Mouse (Mus musculus): Measurements from ENCODE around the gene Fank1.

The Fank1 gene

DNA sequence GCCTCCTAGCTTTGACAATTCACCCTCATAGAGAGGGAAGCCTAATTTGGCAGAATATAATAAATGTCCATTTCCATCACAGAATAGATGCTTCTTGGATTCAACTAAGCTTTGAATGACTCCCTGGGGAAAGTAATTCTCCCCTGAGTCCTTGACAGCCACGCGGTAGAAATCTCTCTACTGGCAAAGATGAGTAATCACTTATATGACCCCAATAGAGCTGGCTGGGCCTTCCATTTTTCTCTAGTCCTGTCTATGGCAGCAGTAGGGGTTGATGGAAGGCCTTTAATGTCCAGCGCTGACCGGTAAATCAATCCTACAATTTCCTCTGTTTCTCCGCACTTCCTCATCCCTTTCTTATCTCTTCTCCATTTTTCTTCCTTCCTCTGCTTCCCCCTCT, 1.5 kb upstream of the Fank1 start:
- no peak for DNase-seq

DNA sequence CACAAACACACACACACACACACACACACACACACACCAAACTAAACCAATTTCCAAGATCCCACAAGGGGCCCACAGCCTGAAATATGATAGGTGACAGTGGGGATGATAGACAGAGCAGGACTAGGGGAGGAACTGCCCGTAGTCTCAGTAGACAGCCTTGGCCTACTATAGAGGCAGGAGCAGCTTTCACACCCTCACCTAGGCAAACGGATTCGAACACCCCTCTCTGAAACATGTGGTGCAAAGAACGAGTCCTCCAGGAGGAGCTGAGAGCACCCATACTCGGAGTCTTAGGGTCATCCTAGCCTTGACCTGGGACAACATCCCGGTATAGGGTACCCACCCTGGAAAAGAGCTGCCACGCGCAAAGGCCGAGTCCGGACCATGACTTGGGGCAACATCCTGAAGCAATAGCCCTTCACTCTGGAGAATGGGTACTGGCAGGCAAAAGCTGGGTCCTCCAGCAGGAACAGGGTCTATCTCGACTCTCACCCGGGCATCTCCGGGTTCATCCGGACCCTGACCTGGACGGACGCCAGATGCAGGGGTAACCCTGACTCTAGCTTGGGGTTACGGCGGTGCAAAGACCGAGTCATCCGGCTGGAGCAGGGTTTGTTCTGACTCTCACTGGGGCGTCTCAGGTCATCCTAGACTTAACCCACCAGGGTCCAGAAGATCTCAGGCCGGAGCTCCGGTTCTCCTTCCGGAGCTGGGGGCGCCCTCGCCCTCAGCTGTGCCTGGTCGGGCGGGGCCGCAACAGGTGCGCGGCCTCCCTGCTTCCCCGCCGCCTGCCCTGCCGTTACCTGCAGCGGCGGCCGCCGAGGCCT, 650 bp upstream of the Fank1 start:
- no peak for DNase-seq

DNA sequence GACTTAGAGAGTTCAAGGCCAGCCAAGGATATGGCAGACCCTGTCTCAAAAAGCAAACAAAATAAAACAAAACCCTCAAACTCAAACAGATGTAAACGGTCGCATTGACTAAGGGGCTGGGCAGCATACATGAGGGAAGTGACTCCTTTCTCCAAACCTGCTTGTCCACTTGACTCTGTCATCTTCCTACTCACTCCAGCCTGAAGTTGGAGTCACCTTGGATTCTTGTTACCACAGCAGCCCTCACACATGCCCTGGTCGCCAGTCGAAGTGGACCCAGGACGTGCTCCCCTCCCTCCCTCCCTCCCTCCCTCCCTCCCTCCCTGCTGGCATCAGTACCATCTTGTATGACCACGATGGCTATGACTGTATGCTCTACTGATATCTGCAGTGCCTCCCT, 4.9 kb downstream of the Fank1 start:
- no peak for DNase-seq

DNA sequence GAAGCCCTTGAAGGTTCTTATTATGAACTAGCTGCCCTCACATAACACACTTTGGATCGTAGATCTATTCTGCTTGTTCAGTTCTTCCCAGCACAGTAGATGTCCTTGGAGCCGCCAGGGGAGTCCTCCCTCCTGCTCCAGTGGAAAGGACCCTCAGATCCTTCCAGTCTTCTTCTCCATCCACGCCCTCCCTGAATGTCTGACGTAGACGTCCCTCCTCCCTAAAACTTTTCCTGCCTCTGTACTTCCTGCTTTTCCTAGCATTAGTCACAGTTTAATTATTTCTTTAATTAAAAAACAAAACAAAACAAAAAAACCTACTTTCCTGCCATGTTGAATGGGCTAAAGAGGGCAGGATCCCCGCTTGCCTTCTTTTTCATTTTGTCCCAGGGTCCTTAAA, 5.3 kb downstream of the Fank1 start:
- DNase-seq, result no peak

DNA sequence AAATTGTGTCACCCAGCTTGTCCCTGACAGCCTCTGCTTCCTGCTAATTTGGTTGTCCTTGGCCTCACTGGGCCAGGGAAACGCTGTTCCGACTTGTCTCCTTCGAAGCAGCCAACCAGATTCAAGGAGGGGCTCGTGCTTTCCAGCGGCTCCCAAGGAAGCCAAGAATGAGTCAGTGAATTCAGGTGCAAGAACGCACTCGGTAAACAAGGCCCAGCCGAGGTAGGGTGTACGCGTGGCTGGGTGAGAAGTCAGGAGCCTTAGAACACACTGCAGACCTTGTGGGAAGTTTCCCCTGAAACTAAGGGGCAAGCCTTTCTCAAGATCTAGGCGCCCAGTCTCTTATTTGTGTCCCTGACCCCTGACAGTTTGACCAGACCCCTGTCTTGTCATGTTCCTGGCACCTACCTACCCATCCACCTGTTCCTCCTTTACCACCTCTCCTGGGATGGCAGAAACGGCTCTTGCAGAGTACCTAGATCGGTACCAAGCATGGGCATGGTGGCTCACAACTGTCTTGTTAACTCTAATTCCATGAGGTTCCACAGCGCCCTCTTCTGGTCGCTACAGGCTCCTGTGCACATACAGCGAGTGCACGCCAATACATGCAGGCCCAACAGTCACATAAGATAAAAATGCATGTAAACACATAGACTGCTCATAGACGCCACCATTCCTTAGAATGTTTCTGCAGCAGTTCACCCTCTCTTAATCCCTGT, 6.2 kb downstream of the Fank1 start, which contains the start of gene Dhx32:
Gene Dhx32, minus strand, starts transcription at position 10 of the 719 bp plus-strand sequence.
- DNase-seq, result peak; percentile 45 to 46

DNA sequence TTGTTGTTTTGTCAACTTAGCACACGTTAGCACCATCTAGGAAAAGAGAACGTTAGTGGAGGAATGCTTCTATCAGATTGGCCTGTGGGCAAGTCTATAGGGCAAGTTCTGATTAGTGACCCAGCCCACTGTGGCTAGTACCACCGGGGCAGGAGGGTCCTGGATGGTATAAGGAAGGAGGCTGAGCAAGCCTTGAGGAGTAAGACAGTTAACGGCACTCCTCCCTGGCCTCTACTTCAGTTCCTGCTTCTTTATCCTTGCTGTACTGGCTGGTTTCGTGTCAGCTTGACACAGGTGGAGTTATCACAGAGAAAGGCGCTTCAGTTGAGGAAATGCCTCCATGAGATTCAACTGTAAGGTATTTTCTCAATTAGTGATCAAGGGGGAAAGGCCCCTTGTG, 10.9 kb downstream of the Fank1 start:
- DNase-seq, result no peak

DNA sequence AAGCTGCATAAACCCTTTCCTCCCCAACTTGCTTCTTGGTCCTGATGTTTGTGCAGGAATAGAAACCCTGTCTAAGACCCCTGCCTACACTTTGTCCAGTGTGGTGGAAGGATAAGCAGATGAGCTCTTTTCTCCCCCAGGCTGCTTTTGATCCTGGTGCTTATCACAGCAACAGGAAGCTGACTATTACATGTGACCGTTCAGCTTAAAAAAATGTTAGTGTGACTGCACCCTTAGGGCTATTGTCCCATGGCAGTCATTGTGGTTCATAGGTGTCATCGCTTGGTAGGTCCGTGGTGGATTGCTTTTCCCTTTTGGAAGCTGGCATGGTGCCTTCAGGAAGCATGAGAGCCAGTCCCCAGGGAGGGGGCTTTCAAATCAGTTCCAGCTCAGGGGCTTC, 11.5 kb downstream of the Fank1 start:
- DNase-seq, result no peak

DNA sequence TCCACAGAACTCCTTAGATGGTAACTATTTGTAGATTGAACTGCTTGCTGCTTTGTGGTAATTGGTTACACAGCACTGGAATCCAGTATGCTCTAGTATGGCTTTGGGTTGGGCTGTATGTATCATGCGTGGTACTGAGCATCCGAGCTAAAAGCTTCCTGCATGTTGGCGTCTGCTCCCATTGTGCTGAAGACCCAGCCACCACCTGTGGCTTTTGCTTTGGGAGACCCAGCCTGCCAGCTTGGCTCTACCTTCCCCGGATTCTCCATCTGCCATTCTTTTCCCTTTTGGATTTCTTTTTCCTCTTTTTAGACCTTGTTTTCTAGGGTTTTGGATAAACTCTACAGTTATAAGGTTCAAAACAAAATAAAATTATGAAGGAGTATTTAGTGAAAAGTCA, 13.5 kb downstream of the Fank1 start:
- DNase-seq, result no peak

DNA sequence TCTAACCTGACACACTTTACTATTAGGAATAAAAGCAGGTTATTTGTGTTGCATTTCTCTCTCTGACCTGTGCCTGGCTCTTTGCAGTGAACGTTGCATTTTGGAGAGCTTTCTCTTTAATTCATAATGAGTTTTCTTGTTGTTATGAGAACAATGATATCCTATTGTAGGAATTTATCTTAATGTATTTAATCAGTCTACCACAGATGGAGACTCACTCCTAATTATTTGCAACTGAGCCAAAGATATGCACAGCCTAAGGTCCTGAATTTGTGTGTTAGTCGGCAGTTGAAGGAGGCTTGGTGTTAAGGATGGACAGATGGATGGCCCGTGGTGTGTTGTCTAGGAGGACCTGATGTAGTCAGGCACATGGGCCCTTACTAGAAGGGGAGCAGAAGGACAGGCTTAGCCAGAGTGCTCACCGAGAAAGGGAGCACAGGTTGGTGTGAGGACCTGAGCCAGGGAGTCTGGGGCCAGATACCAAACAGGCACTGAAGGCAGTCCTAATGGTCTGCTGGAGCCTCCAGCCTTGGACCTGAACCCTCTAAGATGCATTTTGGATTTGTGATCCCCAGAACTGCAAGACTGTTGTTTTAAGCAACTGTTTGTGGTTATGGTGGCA, 14.1 kb downstream of the Fank1 start:
- no peak for DNase-seq

DNA sequence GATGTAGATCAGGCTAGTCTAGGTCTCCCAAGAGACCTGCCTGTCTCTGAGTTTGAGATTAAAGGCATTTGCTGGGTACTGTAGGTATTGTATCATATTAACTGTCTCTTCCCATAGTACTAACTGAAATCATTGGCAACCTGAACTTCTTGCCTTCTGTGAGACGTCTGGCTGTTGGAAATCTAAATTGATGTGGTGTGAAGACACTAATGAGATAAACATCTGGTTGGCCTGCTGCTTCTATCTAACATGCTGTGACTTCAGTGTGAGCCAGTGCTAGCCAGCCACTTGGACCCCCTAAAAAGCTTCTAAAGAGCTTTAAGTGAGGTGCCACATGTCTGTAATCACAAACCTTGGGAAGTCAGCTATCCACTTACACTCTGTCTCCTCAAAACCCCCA, 16.1 kb downstream of the Fank1 start:
- DNase-seq, result no peak

DNA sequence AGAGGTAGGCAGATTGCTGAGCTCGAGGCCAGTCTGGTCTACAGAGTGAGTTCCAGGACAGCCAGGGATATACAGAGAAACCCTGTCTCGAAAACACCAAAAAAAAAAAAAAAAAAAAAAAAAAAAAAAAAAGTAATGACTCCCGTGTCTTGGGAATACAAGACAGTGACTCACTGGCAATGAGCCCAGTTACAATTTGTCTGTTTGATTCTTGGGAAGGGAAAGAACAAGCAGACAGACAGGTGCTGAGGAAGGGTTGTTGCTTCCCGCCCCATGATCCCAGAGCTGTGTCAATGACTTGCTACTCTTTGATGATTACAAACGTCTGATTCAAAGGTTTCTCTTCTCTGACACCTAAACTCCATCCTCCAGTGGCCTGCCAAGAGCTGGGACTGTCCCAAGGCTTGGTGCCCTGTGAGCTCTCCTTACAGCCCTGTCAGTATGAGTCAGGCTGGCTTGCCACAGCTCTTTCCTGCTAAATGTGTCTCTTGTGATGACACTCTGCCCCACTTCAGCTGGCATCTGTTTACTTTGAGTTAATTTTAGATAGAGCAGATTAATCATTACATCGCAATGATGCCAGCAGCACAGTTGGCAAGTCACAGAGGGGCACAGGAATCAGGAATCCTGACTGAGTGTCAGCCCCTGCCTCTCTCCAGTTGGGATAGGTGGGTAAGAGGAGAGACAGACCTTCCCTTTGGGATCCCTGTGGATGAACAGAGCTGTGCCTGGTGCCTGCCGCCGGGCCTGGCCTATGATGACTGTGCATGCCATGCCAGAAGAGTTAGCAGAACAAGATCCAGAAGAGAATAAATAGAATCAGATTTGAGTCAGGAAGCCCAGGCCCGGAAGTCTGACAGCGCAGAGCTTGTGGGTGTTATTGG, 16.8 kb downstream of the Fank1 start:
- DNase-seq, result no peak

DNA sequence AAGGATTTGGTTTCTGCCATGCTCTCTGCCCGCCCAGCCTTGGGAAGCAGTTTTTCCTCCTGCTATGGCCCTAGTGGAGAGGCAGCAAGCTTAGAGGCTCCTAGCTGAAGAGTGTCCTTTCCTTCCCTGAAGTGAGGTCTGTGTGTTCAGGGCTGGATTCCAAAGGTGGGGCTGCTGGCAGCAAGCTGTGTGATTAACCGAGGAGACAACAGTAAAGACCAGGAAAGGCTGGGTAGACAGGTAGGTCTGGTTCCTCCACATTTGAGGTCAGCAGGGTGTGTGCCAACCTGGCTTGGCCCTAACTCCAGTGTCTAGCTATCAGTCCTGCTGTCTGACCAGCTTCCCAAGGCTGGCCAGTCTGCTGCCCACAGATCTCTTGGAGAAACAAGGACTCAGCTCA, 18.1 kb downstream of the Fank1 start:
- DNase-seq, result no peak

DNA sequence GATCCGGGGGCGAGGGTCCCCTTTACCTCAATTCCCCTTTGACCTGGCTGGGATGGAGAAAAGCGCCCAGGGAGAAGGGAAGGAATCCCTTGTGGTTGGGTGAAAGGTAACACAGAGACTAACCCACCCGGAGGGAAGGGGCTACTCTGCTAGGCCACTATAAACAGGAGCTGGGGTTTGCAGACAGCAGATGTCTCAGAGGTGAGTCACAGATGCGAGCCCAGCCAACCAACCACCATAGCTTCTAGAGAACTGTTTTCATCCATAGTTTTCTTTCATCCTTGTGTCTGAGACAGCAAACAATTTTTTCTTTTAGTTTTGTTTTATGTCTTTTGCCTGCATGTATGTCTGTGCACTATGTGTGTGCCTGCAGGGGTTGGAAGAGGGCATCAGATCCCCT, 23.3 kb downstream of the Fank1 start:
- DNase-seq, result no peak

DNA sequence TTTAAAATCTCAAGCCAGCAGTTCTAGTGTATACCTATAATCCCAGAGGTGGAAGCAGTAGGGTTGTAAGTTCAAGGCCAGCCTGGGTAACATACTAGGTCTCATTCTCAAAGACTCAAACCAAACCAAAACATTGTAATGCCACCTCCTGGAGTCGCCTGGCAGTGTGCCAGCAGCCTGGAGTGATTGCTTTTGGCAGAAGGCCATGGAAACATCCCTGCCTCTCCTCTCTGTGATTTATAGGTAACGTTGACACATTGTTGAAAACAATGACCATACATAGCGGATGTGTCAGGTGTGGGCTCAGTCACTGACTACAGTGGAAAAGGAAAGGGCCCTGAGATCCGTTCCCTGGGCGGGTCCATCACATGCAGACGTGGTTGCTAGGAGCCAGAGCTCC, 25.2 kb downstream of the Fank1 start:
- DNase-seq, result no peak

DNA sequence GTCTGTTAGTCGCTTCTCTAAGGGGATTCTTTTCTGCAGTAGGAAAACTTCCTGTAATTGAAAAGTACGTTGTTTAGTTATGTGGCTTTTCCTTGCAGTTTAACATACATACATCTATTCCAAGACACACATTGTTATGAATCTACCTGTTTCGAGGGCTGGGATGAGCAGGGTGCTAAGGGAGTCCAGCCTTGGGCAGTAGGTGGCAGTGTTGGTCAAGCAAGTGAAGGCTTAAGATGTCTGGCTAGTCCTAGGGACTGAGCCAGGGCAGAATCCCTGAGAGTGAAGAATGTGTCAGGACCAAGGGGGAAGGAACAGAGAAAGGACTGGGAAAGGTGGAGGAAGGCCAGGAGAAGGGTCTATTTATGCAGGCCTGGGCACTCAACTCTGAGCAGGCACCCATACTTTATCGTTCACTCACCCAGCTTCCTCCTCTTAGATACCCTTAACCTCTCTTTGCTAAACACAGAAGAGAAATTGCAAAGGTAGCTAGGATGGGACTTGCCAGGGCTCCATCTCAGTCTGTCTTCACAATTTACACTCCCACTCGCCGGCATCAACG, 29.0 kb downstream of the Fank1 start:
- DNase-seq, result peak; percentile 8 to 12

DNA sequence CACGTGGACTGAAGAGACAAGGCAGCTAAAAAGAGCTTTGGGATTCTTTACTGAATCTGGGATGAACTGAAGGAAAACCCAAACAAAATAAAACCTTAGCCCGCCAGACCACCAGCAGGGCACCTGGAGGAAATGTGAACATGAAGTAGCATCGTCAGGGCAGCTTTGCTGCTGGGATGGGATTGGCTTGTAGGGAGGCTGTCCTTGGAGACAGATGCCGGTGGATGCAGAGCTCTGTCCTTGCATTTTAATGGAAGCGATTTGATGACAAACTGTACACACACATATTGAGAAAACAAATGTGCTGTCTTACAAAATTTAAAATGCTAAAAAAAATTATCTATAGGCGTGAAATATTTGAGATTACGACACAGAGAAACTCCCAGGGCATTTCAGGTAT, 36.3 kb downstream of the Fank1 start:
- DNase-seq, result no peak

DNA sequence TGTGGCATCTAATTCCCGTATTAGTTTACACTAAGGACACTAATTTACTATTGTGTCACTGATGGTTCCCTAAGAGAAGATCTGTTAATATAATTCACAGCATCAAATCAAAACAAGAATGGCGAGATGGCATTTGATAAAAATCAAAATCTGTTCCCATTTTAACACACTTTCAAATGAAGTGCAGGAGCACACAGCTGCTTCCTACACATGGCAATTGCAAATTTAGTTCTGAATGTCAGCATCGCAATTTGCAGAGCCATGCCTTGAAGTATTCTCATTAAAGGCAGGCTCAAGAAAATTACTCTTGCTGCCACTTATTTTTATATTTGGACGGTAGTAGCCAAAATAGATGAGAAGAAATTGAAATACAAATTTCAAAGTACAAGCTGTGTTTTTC, 36.7 kb downstream of the Fank1 start:
- DNase-seq, result no peak

DNA sequence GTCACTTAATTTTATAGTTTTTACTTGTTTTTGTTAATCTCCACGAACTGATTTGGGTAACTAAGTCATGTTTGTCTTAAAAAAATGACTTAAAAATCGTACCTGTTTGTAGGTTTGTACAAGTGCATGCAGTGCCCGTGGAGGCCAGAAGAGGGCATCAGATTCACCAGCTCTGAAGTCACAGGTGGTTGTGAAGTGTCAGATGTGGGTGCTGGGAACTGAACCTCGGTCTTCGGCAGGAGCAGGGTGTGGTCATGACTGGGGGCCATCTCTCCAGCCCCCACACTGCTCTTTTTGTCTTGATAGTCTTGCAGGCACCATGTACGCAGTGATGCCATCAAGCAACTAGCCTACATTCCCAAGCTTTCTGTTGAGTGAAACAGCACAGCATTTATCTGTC, 47.1 kb downstream of the Fank1 start:
- no peak for DNase-seq

DNA sequence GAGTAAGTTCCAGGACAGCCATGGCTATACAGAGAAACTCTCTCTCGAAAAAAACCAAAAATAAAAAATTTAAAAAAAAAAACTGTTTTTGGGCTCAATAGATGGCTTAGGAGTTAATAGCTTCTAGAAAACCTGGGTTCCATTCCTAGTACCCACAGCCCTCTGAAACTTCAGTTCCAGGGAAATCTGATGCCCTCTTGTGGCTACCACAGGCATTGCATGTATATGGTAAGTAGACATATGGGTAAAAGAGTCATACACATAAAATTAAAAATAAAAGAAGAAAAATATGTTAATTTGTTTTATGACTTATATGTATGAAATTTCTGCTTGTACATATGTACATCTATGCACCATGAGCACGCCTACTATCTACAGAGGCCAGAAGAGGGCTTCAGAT, 47.9 kb downstream of the Fank1 start:
- peak; percentile 34 to 43 for DNase-seq

DNA sequence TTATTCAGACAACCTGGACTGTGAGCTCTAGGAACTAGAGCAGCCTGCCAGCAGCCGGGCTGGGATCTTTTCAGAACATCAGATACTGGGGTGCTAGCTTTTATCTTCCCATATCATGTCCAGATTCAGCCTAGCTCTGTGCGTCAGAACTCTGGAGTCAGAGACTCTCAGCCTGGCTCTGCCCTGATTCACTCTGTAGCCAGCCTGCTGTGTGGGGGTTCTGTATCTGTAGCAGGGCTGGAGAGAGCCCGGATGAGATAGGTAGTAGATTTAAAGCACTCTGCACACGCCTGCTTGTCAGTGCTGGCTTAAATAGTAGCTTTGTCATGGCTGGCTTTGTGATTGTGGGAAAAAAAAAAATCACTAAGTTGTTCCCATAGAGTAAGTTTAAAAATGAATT, 51.9 kb downstream of the Fank1 start:
- no peak for DNase-seq

DNA sequence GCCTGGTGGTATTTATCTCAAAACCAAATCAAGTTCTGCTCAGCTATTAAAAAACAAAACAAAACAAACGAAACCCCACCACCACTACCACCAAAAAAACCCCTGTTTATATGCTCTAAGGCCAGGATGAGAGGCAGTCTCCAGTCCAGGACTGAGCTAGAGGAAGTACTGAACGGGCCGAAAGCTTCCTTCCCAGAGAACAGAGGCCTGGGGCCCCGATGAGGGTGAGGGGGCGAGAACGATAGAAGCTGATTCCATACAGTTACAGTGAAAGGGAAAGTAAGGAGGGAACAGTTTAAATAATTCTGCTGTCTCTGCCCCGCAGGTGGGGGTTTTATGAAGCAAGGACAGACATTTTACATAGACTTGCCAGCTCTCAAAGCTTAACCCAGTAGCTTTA, 52.9 kb downstream of the Fank1 start:
- no peak for DNase-seq

DNA sequence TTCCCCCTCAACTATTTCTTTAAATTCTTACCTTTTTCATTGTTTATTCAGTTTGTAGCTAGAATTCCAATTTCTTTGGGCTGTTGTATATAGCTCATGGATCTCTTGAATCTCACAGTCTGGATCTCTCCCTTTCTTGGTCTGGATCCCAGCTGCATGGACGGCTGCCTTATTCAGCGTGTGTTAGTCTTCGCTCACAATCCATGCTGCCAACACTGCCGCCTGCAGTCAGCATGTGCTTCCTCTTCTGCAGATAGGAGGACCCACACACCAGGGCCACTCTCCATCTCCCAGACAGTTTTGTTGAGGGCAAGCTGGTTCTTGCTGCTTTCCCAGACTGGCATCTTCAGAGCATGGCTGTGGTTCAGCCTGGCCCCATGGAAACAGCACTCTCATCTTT, 62.9 kb downstream of the Fank1 start:
- no peak for DNase-seq

DNA sequence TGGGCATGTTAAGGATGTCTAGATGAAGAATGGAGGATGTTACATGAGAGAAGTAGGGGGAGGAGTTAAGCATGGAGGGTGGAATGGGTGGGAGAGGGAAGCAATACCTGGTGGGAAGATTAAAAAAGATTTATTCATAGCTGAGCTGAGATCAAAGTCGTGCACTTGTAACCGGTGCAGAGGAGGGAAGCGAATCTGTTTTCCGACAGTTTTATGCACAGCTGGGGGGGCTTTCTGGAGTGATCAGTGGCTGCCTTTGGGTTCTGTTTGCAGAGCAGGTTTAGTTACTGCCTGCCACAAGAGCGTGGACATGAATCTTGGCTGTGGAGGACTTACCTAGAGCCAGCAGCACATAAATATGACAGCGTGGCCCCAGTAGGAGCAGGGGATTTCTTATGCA, 65.4 kb downstream of the Fank1 start:
- DNase-seq, result no peak
